In genomic region chr1:22620827-22621226, GRCm38 (mm10) we compare ENCODE assay signal across 21 mouse cellular contexts.
DNase-seq lines count a peak whose midpoint lies in the region; ATAC-seq and TF ChIP-seq lines count a peak whose summit lies in the region.
"Had no signal": no experiment of that assay in that cellular context is flagged by ENCODE, and none has a peak within 500 bp of the region (broad histone marks: within the 10 kb centered on the region; RNA-seq: fewer than 3 reads in every experiment).

No protein-coding gene starts in this region.

- TF ChIP-seq EP300 in stomach, postnatal 0 days (optimal IDR thresholded peaks at IDR 0.05): no peak

- no peaks in the 10 kb centered on the region for H3K4me1 ChIP-seq in liver, embryonic 11.5 days (replicated peaks; ENCODE audit: control insufficient read depth, insufficient read depth, low read length)
- H3K4me1 ChIP-seq in liver, embryonic 15.5 days (replicated peaks): no peaks in the 10 kb centered on the region
- no peaks in the 10 kb centered on the region for H3K4me1 ChIP-seq in stomach, postnatal 0 days (replicated peaks; ENCODE audit: control insufficient read depth, insufficient read depth)
- H3K4me1 ChIP-seq: forebrain, embryonic 13.5 days; heart, embryonic 15.5 days had no signal

- no peaks in the 10 kb centered on the region for H3K27me3 ChIP-seq in liver, embryonic 11.5 days (replicated peaks; ENCODE audit: control insufficient read depth, insufficient read depth, low read length)
- H3K27me3 ChIP-seq in liver, embryonic 15.5 days: no peaks in the 10 kb centered on the region
- H3K27me3 ChIP-seq in stomach, postnatal 0 days (ENCODE audit: control insufficient read depth, insufficient read depth, low read length): no peaks in the 10 kb centered on the region
- H3K27me3 ChIP-seq: forebrain, embryonic 13.5 days; heart, embryonic 15.5 days had no signal

- H3K9me3 ChIP-seq in liver, embryonic 11.5 days (ENCODE audit: control insufficient read depth, low read length): 0 out of 2 replicates have a peak, but pooled peaks cover 3% of the 10 kb centered on the region
- no peaks in the 10 kb centered on the region for H3K9me3 ChIP-seq in liver, embryonic 15.5 days (replicated peaks)
- H3K9me3 ChIP-seq in stomach, postnatal 0 days (ENCODE audit: control insufficient read depth, low read length): no peaks in the 10 kb centered on the region
- H3K9me3 ChIP-seq: forebrain, embryonic 13.5 days; heart, embryonic 15.5 days had no signal

- no peak overlapping the region for H3K4me3 ChIP-seq in liver, embryonic 11.5 days (ENCODE audit: low read depth, low read length)
- no peak overlapping the region for H3K4me3 ChIP-seq in liver, embryonic 15.5 days (replicated peaks)
- H3K4me3 ChIP-seq in stomach, postnatal 0 days (ENCODE audit: low read depth, low read length): no peak overlapping the region
- H3K4me3 ChIP-seq: forebrain, embryonic 13.5 days; heart, embryonic 10.5 days; heart, embryonic 15.5 days; hindbrain, embryonic 10.5 days had no signal

- 59% methylated on average over 8 of the region's 8 CpGs for WGBS in liver, embryonic 11.5 days
- WGBS in liver, embryonic 15.5 days (ENCODE audit: insufficient replicate concordance): 53% methylated on average over 8 of the region's 8 CpGs
- WGBS in stomach, postnatal 0 days: 39% methylated on average over 8 of the region's 8 CpGs

- DNase-seq in frontal cortex, postnatal 36 days (ENCODE audit: low spot score in 2 of 2): no peak
- peak; percentile 31 for DNase-seq in embryo, embryonic 10.5 days (ENCODE audit: low spot score)
- no peak for DNase-seq in liver, embryonic 11.5 days (ENCODE audit: low spot score)
- no peak for DNase-seq in stomach, postnatal 0 days (ENCODE audit: low spot score)
- DNase-seq in lung, adult 18-20 months: no peak
- DNase-seq in left cerebral cortex, adult 8-10 months (ENCODE audit: low spot score in 2 of 2): no peak
- DNase-seq: adrenal gland, adult 2 months; adrenal gland, postnatal 25 days; cerebellum, adult 8-10 months; cerebellum, postnatal 14 days; forebrain, postnatal 0 days; heart, adult 18-20 months; heart, postnatal 14 days had no signal

- no peak overlapping the region for H3K9ac ChIP-seq in liver, embryonic 11.5 days (ENCODE audit: low read depth, low read length)
- H3K9ac ChIP-seq in liver, embryonic 15.5 days: no peak overlapping the region
- H3K9ac ChIP-seq in stomach, postnatal 0 days (ENCODE audit: low read length): no peak overlapping the region
- H3K9ac ChIP-seq: forebrain, embryonic 13.5 days; forebrain, postnatal 0 days; heart, embryonic 15.5 days had no signal

- ATAC-seq in frontal cortex, adult (ENCODE audit: low TSS enrichment): 0 out of 2 replicates have a peak, but pooled peaks have one; percentile 15
- peak; percentile 58 for ATAC-seq in liver, embryonic 11.5 days (replicated peaks; ENCODE audit: low FRiP score)
- ATAC-seq in liver, embryonic 15.5 days (ENCODE audit: insufficient read depth): peak; percentile 40; the same call in 1 of the 2 replicates
- no peak for ATAC-seq in stomach, postnatal 0 days (ENCODE audit: low FRiP score, low TSS enrichment)
- ATAC-seq: forebrain, embryonic 13.5 days; forebrain, postnatal 0 days; hindbrain, embryonic 16.5 days; inflammation-experienced regulatory T-cells, adult 6 months had no signal

- no peaks in the 10 kb centered on the region for H3K36me3 ChIP-seq in liver, embryonic 11.5 days (ENCODE audit: control insufficient read depth, insufficient read depth, low read length)
- H3K36me3 ChIP-seq in liver, embryonic 15.5 days (replicated peaks): no peaks in the 10 kb centered on the region
- no peaks in the 10 kb centered on the region for H3K36me3 ChIP-seq in stomach, postnatal 0 days (ENCODE audit: control insufficient read depth, insufficient read depth, low read length)
- H3K36me3 ChIP-seq: heart, embryonic 10.5 days; heart, embryonic 15.5 days; hindbrain, embryonic 10.5 days had no signal

- no peak overlapping the region for H3K4me2 ChIP-seq in liver, embryonic 11.5 days
- no peak overlapping the region for H3K4me2 ChIP-seq in liver, embryonic 15.5 days
- no peak overlapping the region for H3K4me2 ChIP-seq in stomach, postnatal 0 days (replicated peaks; ENCODE audit: low read depth)
- H3K4me2 ChIP-seq: forebrain, embryonic 13.5 days; heart, embryonic 15.5 days had no signal

- no peak overlapping the region for H3K27ac ChIP-seq in liver, embryonic 11.5 days (ENCODE audit: low read depth, low read length)
- no peak overlapping the region for H3K27ac ChIP-seq in liver, embryonic 15.5 days (replicated peaks)
- no peak overlapping the region for H3K27ac ChIP-seq in stomach, postnatal 0 days (replicated peaks)
- H3K27ac ChIP-seq: forebrain, embryonic 13.5 days; heart, embryonic 10.5 days; heart, embryonic 15.5 days; hindbrain, embryonic 10.5 days had no signal

- no peak for TF ChIP-seq CTCF in stomach, postnatal 0 days (IDR thresholded peaks at IDR 0.05; ENCODE audit: low read depth)
